Mouse (Mus musculus) thymus, adult 2 months (tissue): ENCODE data around the gene Rad51b.

ENCODE experiments used
- CTCF ChIP-seq: fragments of 200-500 bp; IDR thresholded peaks from 2 replicates; pipeline ENCODE4 v1.5.1; 2012; ENCODE audit warnings: mild to moderate bottlenecking, control low read depth, low read length, moderate library complexity, borderline replicate concordance; ENCODE audit not compliant: control insufficient read depth, poor library complexity, insufficient read depth; ENCODE audit errors: extremely low read depth
- POLR2A ChIP-seq: fragments of 200-500 bp; IDR thresholded peaks from 2 replicates; pipeline ENCODE4 v1.6.1; 2012; ENCODE audit warnings: mild to moderate bottlenecking, low read length, control low read depth, moderate library complexity; ENCODE audit not compliant: control insufficient read depth, poor library complexity, insufficient read depth; ENCODE audit errors: extremely low read depth

GRCm38 (mm10) chr12:79726116-79726515 lies 429.0 kb downstream of the Rad51b start:
- TF ChIP-seq POLR2A = no peak
- TF ChIP-seq CTCF = no peak
